Mouse (Mus musculus) lung, postnatal 0 days (tissue): ENCODE data around the gene Selenof.
A peak's percentile ranks its signal among the peaks of the same experiment; 100 is the strongest.

Experiments used
- CTCF ChIP-seq: IDR thresholded peaks from 2 replicates; pipeline ENCODE4 v1.5.1; 2016; ENCODE audit warnings: antibody characterized with exemption, mild to moderate bottlenecking
- EP300 ChIP-seq: IDR thresholded peaks from 2 replicates; pipeline ENCODE4 v1.6.1; 2016; ENCODE audit warnings: antibody characterized with exemption, mild to moderate bottlenecking, control low read depth

- TF ChIP-seq CTCF: no peak
- TF ChIP-seq EP300: peak; percentile 33; the same call in 1 of the 2 replicates
These were observed 34.1 kb downstream of the Selenof start for GRCm38 (mm10) chr3:144604205-144604604.
